Mouse (Mus musculus) hindbrain, embryonic 12.5 days (tissue): ENCODE measurements around the gene Slc5a3. TPM values are rescaled to one million over a fixed set of nuclear protein-coding genes. Genes with fewer than 3 reads are reported as not detected.

Source experiments
- ATAC-seq: fragments of 200-750 bp; cut with Nextera tagmentation; 2 replicates; pipeline ENCODE4 v1.8.0; 2017; ENCODE audit warnings: moderate TSS enrichment; ENCODE audit not compliant: low FRiP score
- H3K27ac ChIP-seq: fragments of 300-500 bp; sonication (generic); 2 replicates; pipeline ENCODE4 v1.5.1; 2016; ENCODE audit warnings: mild to moderate bottlenecking
- H3K27me3 ChIP-seq: fragments of 300-500 bp; sonication (generic); 2 replicates; pipeline ENCODE4 v1.6.1; 2016; ENCODE audit warnings: mild to moderate bottlenecking
- H3K36me3 ChIP-seq: fragments of 300-500 bp; sonication (generic); 2 replicates; pipeline ENCODE4 v1.6.1; 2016; ENCODE audit warnings: mild to moderate bottlenecking
- H3K4me1 ChIP-seq: fragments of 300-500 bp; sonication (generic); 2 replicates; pipeline ENCODE4 v1.6.1; 2016
- H3K4me2 ChIP-seq: fragments of 300-500 bp; sonication (generic); replicated peaks from 2 replicates; pipeline ENCODE4 v1.6.1; 2016; ENCODE audit warnings: mild to moderate bottlenecking
- H3K4me3 ChIP-seq: fragments of 300-500 bp; sonication (generic); 2 replicates; pipeline ENCODE4 v1.5.1; 2016; ENCODE audit warnings: mild to moderate bottlenecking
- H3K9ac ChIP-seq: fragments of 300-500 bp; sonication (generic); 2 replicates; pipeline ENCODE4 v1.6.1; 2016; ENCODE audit warnings: mild to moderate bottlenecking, moderate library complexity
- H3K9me3 ChIP-seq: fragments of 300-500 bp; sonication (generic); replicated peaks from 2 replicates; pipeline ENCODE4 v1.6.1; 2016; ENCODE audit warnings: mild to moderate bottlenecking
- WGBS: fragments of 180-500 bp; shearing (Covaris S2); methylation state at CpG from one replicate; pipeline ENCODE4 v1.1.7; 2016; 5-methylcytosine and 5-hydroxymethylcytosine counted together
- polyA plus RNA-seq: library from polyadenylated mRNA; unstranded; fragments of >200 nt; fragmentation: Nextera tagmentation; extraction: Ambion mirVana; gene quantifications from 2 replicates; pipeline ENCODE4 v1.2.1, GENCODE M21; 2016

Gene Slc5a3
- polyA plus RNA-seq, 1 experiment from 2014 or later: 20.3 TPM

- Histone ChIP-seq H3K36me3 (no peaks in the 10 kb centered on the region), H3K4me1 (no peaks in the 10 kb centered on the region), H3K9me3 (no peaks in the 10 kb centered on the region), H3K27ac (no peak overlapping the region), H3K4me3 (no peak overlapping the region), H3K27me3 (peaks cover 2% of the 10 kb centered on the region; the same call in 1 of the 2 replicates), H3K9ac (no peak overlapping the region), H3K4me2 (no peak overlapping the region)
- no peak for ATAC-seq
- WGBS: 92% methylated on average over 7 of the region's 7 CpGs
Measured at GRCm38 (mm10) chr16:92039421-92039820, 18.7 kb upstream of the Slc5a3 start.

- no peak overlapping the region for H3K4me3 ChIP-seq
- H3K27ac ChIP-seq: no peak overlapping the region
- ATAC-seq: no peak
- no peaks in the 10 kb centered on the region for H3K36me3 ChIP-seq
- H3K4me2 ChIP-seq: no peak overlapping the region
- 96% methylated on average over 11 of the region's 11 CpGs for WGBS
- H3K9ac ChIP-seq: no peak overlapping the region
- H3K4me1 ChIP-seq: no peaks in the 10 kb centered on the region
- peaks cover 2% of the 10 kb centered on the region; the same call in 1 of the 2 replicates for H3K27me3 ChIP-seq
- no peaks in the 10 kb centered on the region for H3K9me3 ChIP-seq
Measured at GRCm38 (mm10) chr16:92039966-92040365, 18.2 kb upstream of the Slc5a3 start.

GRCm38 (mm10) chr16:92051777-92052310 lies 6.3 kb upstream of the Slc5a3 start:
- Histone ChIP-seq H3K4me1 (peaks cover 3% of the 10 kb centered on the region; the same call in 1 of the 2 replicates), H3K4me3 (no peak overlapping the region), H3K27ac (no peak overlapping the region), H3K9ac (no peak overlapping the region), H3K27me3 (no peaks in the 10 kb centered on the region; the same call in 1 of the 2 replicates), H3K36me3 (no peaks in the 10 kb centered on the region), H3K9me3 (peaks cover 9% of the 10 kb centered on the region), H3K4me2 (no peak overlapping the region)
- ATAC-seq: no peak
- 83% methylated on average over 7 of the region's 7 CpGs for WGBS

GRCm38 (mm10) chr16:92052569-92052968 lies 5.6 kb upstream of the Slc5a3 start:
- H3K9ac ChIP-seq: no peak overlapping the region
- no peaks in the 10 kb centered on the region for H3K36me3 ChIP-seq
- WGBS: 77% methylated on average over 10 of the region's 10 CpGs
- peaks cover 5% of the 10 kb centered on the region; the same call in 1 of the 2 replicates for H3K4me1 ChIP-seq
- no peaks in the 10 kb centered on the region; the same call in 1 of the 2 replicates for H3K27me3 ChIP-seq
- peaks cover 9% of the 10 kb centered on the region for H3K9me3 ChIP-seq
- no peak overlapping the region for H3K4me2 ChIP-seq
- no peak overlapping the region for H3K27ac ChIP-seq
- H3K4me3 ChIP-seq: no peak overlapping the region
- no peak for ATAC-seq

GRCm38 (mm10) chr16:92056711-92057110 lies 1.4 kb upstream of the Slc5a3 start:
- Histone ChIP-seq H3K36me3 (peaks cover 7% of the 10 kb centered on the region), H3K4me1 (peaks cover 27% of the 10 kb centered on the region), H3K27ac (no peak overlapping the region), H3K9ac (no peak overlapping the region), H3K4me3 (no peak overlapping the region), H3K4me2 (no peak overlapping the region), H3K27me3 (no peaks in the 10 kb centered on the region), H3K9me3 (peaks cover 9% of the 10 kb centered on the region)
- no peak for ATAC-seq
- WGBS: 52% methylated on average over 2 of the region's 2 CpGs

GRCm38 (mm10) chr16:92057456-92057851 lies 668 bp upstream of the Slc5a3 start:
- ATAC-seq: peak; percentile 74
- WGBS: 8% methylated on average over 11 of the region's 11 CpGs
- peaks cover 9% of the 10 kb centered on the region for H3K9me3 ChIP-seq
- H3K9ac ChIP-seq: peak overlapping the region; percentile 95
- H3K4me3 ChIP-seq: peak overlapping the region; percentile 97
- H3K27me3 ChIP-seq: no peaks in the 10 kb centered on the region
- peak overlapping the region; percentile 73 for H3K4me2 ChIP-seq
- H3K4me1 ChIP-seq: peaks cover 27% of the 10 kb centered on the region
- peaks cover 14% of the 10 kb centered on the region for H3K36me3 ChIP-seq
- H3K27ac ChIP-seq: peak overlapping the region; percentile 90

- peak overlapping the region; percentile 95 for H3K9ac ChIP-seq
- peak overlapping the region; percentile 73 for H3K4me2 ChIP-seq
- no peaks in the 10 kb centered on the region for H3K27me3 ChIP-seq
- peaks cover 27% of the 10 kb centered on the region for H3K4me1 ChIP-seq
- H3K9me3 ChIP-seq: peaks cover 4% of the 10 kb centered on the region; the same call in 1 of the 2 replicates
- peaks cover 26% of the 10 kb centered on the region for H3K36me3 ChIP-seq
- H3K27ac ChIP-seq: peak overlapping the region; percentile 90
- 1% methylated on average over 62 of the region's 63 CpGs for WGBS
- H3K4me3 ChIP-seq: peak overlapping the region; percentile 97
- ATAC-seq: peak; percentile 31
Measured at GRCm38 (mm10) chr16:92058644-92059620, 810 bp downstream of the Slc5a3 start.

- no peak for ATAC-seq
- Histone ChIP-seq H3K4me2 (peak overlapping the region; percentile 73), H3K27me3 (no peaks in the 10 kb centered on the region), H3K9me3 (no peaks in the 10 kb centered on the region), H3K36me3 (peaks cover 33% of the 10 kb centered on the region), H3K27ac (no peak overlapping the region), H3K4me3 (no peak overlapping the region), H3K9ac (peak overlapping the region; percentile 42; the same call in 1 of the 2 replicates), H3K4me1 (peaks cover 27% of the 10 kb centered on the region)
- 66% methylated on average over 3 of the region's 3 CpGs for WGBS
Measured at GRCm38 (mm10) chr16:92060213-92060612, 2.1 kb downstream of the Slc5a3 start.

GRCm38 (mm10) chr16:92061586-92061985 lies 3.5 kb downstream of the Slc5a3 start:
- Histone ChIP-seq H3K4me2 (no peak overlapping the region), H3K27me3 (no peaks in the 10 kb centered on the region), H3K9ac (no peak overlapping the region), H3K9me3 (no peaks in the 10 kb centered on the region), H3K4me3 (no peak overlapping the region), H3K27ac (no peak overlapping the region), H3K36me3 (peaks cover 44% of the 10 kb centered on the region), H3K4me1 (peaks cover 27% of the 10 kb centered on the region)
- WGBS: 94% methylated on average over 7 of the region's 7 CpGs
- no peak for ATAC-seq

GRCm38 (mm10) chr16:92062832-92063231 lies 4.7 kb downstream of the Slc5a3 start:
- Histone ChIP-seq H3K36me3 (peaks cover 55% of the 10 kb centered on the region), H3K9me3 (no peaks in the 10 kb centered on the region), H3K27me3 (no peaks in the 10 kb centered on the region), H3K4me1 (peaks cover 24% of the 10 kb centered on the region), H3K4me2 (no peak overlapping the region), H3K9ac (no peak overlapping the region), H3K27ac (no peak overlapping the region), H3K4me3 (no peak overlapping the region)
- WGBS: 100% methylated on average over 1 of the region's 1 CpGs
- no peak for ATAC-seq

- peaks cover 72% of the 10 kb centered on the region for H3K36me3 ChIP-seq
Measured at GRCm38 (mm10) chr16:92064801-92065200, 6.7 kb downstream of the Slc5a3 start.

GRCm38 (mm10) chr16:92070338-92070737 lies 12.2 kb downstream of the Slc5a3 start:
- 93% methylated on average over 8 of the region's 8 CpGs for WGBS
- no peak for ATAC-seq

More at GRCm38 (mm10) chr16:92064801-92065200, 6.7 kb downstream of the Slc5a3 start:
- Histone ChIP-seq H3K27ac (no peak overlapping the region), H3K9me3 (no peaks in the 10 kb centered on the region), H3K4me3 (no peak overlapping the region), H3K9ac (no peak overlapping the region), H3K4me2 (no peak overlapping the region), H3K4me1 (peaks cover 16% of the 10 kb centered on the region), H3K27me3 (no peaks in the 10 kb centered on the region)
- 92% methylated on average over 2 of the region's 2 CpGs for WGBS
- no peak for ATAC-seq

More at GRCm38 (mm10) chr16:92070338-92070737, 12.2 kb downstream of the Slc5a3 start:
- Histone ChIP-seq H3K4me1 (no peaks in the 10 kb centered on the region), H3K4me3 (no peak overlapping the region), H3K9me3 (no peaks in the 10 kb centered on the region), H3K4me2 (no peak overlapping the region), H3K9ac (no peak overlapping the region), H3K27me3 (no peaks in the 10 kb centered on the region), H3K27ac (no peak overlapping the region), H3K36me3 (peaks cover 52% of the 10 kb centered on the region)
